Comparison of ENCODE assay signal across 27 mouse cellular contexts in genomic region chr14:124083126-124083525, GRCm38 (mm10).
"Had no signal": no experiment of that assay in that cellular context is flagged by ENCODE, and none has a peak within 500 bp of the region (broad histone marks: within the 10 kb centered on the region; RNA-seq: fewer than 3 reads in every experiment).

No protein-coding gene starts in this region.

- H3K4me1 ChIP-seq: embryonic facial prominence, embryonic 12.5 days; embryonic facial prominence, embryonic 13.5 days; embryonic facial prominence, embryonic 15.5 days; forebrain, embryonic 10.5 days; forebrain, embryonic 12.5 days; forebrain, embryonic 15.5 days; heart, embryonic 10.5 days; heart, embryonic 12.5 days had no signal

- H3K9ac ChIP-seq: embryonic facial prominence, embryonic 12.5 days; embryonic facial prominence, embryonic 13.5 days; embryonic facial prominence, embryonic 15.5 days; forebrain, embryonic 12.5 days; forebrain, embryonic 15.5 days; forebrain, postnatal 0 days; heart, embryonic 12.5 days had no signal

- H3K4me2 ChIP-seq: embryonic facial prominence, embryonic 12.5 days; embryonic facial prominence, embryonic 13.5 days; embryonic facial prominence, embryonic 15.5 days; forebrain, embryonic 12.5 days; forebrain, embryonic 15.5 days; heart, embryonic 11.5 days; heart, embryonic 12.5 days had no signal

- H3K36me3 ChIP-seq: embryonic facial prominence, embryonic 12.5 days; embryonic facial prominence, embryonic 13.5 days; embryonic facial prominence, embryonic 15.5 days; forebrain, embryonic 10.5 days; forebrain, embryonic 12.5 days; forebrain, embryonic 15.5 days; heart, embryonic 10.5 days; heart, embryonic 12.5 days had no signal

- H3K9me3 ChIP-seq: embryonic facial prominence, embryonic 12.5 days; embryonic facial prominence, embryonic 13.5 days; embryonic facial prominence, embryonic 15.5 days; forebrain, embryonic 10.5 days; forebrain, embryonic 12.5 days; forebrain, embryonic 15.5 days; heart, embryonic 10.5 days; heart, embryonic 12.5 days had no signal

- ATAC-seq: forebrain, embryonic 15.5 days; forebrain, embryonic 16.5 days; forebrain, postnatal 0 days had no signal

- DNase-seq: cerebellum, adult 9-10 months; cerebellum, adult 9-11 months; cerebellum, postnatal 10 days; cerebellum, postnatal 14 days; cerebellum, postnatal 25 days; cerebellum, postnatal 36 days; embryo, embryonic 11 days; forebrain, postnatal 0 days; gastrocnemius, adult 2 months; gastrocnemius, postnatal 10 days; gastrocnemius, postnatal 14 days; gastrocnemius, postnatal 25 days; gastrocnemius, postnatal 36 days; heart, adult 11 months; heart, adult 18-20 months; heart, adult 2 months had no signal

- H3K27me3 ChIP-seq: embryonic facial prominence, embryonic 12.5 days; embryonic facial prominence, embryonic 13.5 days; embryonic facial prominence, embryonic 15.5 days; forebrain, embryonic 12.5 days; forebrain, embryonic 15.5 days; heart, embryonic 12.5 days had no signal

- H3K27ac ChIP-seq: embryonic facial prominence, embryonic 12.5 days; embryonic facial prominence, embryonic 13.5 days; embryonic facial prominence, embryonic 15.5 days; forebrain, embryonic 10.5 days; forebrain, embryonic 12.5 days; forebrain, embryonic 15.5 days; gastrocnemius, adult 2 months; heart, adult 2 months; heart, embryonic 10.5 days had no signal

- H3K4me3 ChIP-seq: embryonic facial prominence, embryonic 12.5 days; embryonic facial prominence, embryonic 13.5 days; embryonic facial prominence, embryonic 15.5 days; erythroblast, embryonic 14.5 days; forebrain, embryonic 10.5 days; forebrain, embryonic 12.5 days; forebrain, embryonic 15.5 days; gastrocnemius, adult 2 months; heart, adult 2 months; heart, embryonic 10.5 days; heart, embryonic 12.5 days had no signal
